Mouse (Mus musculus) MEL (cell line): ENCODE data around the gene Kidins220. TPM values are rescaled to one million over a fixed set of nuclear protein-coding genes. Genes with fewer than 3 reads are reported as not detected.

ENCODE experiments used
- DNase-seq: peaks from one replicate; pipeline ENCODE4 v3.0.0; 2011; ENCODE audit warnings: low read depth, low spot score
- H3K27ac ChIP-seq: 2 replicates; pipeline ENCODE4 v1.5.1; 2012; ENCODE audit warnings: low read depth, mild to moderate bottlenecking, control low read depth, low read length, moderate library complexity; ENCODE audit not compliant: control insufficient read depth
- H3K27me3 ChIP-seq, 2 experiments: fragments of 150-350 bp in 1 of 2; sonication (generic) in 1 of 2; 2 replicates each; pipeline ENCODE4 v1.6.1; 2012; ENCODE audit warnings: low read length in 2 of 2, mild to moderate bottlenecking in 2 of 2, improper control_type of control experiment in 1 of 2, moderate library complexity in 1 of 2; ENCODE audit not compliant: insufficient read depth in 2 of 2, control insufficient read depth in 1 of 2
- H3K36me3 ChIP-seq, 2 experiments: 2 replicates each; pipeline ENCODE4 v1.6.1; 2012 to 2014; ENCODE audit warnings: low read length in 2 of 2, improper control_type of control experiment in 1 of 2, inconsistent platforms in 1 of 2, mild to moderate bottlenecking in 1 of 2; ENCODE audit not compliant: insufficient read depth in 2 of 2, control insufficient read depth in 1 of 2
- H3K4me1 ChIP-seq, 2 experiments: fragments of 150-350 bp in 1 of 2; sonication (generic) in 1 of 2; 2 replicates each; pipeline ENCODE4 v1.6.1; 2012; ENCODE audit warnings: low read length in 2 of 2, improper control_type of control experiment in 1 of 2, mild to moderate bottlenecking in 1 of 2; ENCODE audit not compliant: insufficient read depth in 2 of 2, control insufficient read depth in 1 of 2
- H3K4me3 ChIP-seq, 2 experiments: fragments of 150-350 bp in 1 of 2; sonication (generic) in 1 of 2; 2 replicates each; pipeline ENCODE4 v1.5.1; 2012; ENCODE audit warnings: low read depth in 2 of 2, low read length in 2 of 2, mild to moderate bottlenecking in 2 of 2, moderate library complexity in 2 of 2, control low read depth in 1 of 2, improper control_type of control experiment in 1 of 2; ENCODE audit not compliant: control insufficient read depth in 1 of 2, insufficient read depth in 1 of 2
- H3K79me2 ChIP-seq: 2 replicates; pipeline ENCODE4 v1.6.1; 2012; ENCODE audit warnings: mild to moderate bottlenecking, low read length, moderate library complexity; ENCODE audit not compliant: control insufficient read depth, poor library complexity, insufficient read depth
- H3K9ac ChIP-seq: 2 replicates; pipeline ENCODE4 v1.6.1; 2012; ENCODE audit warnings: low read depth, mild to moderate bottlenecking, control low read depth, low read length, moderate library complexity; ENCODE audit not compliant: control insufficient read depth, poor library complexity, severe bottlenecking
- H3K9me3 ChIP-seq: fragments of 150-350 bp; sonication (generic); replicated peaks from 2 replicates; pipeline ENCODE4 v1.6.1; 2012; ENCODE audit warnings: mild to moderate bottlenecking, low read length, improper control_type of control experiment, moderate library complexity; ENCODE audit not compliant: insufficient read depth
- BHLHE40 ChIP-seq: IDR thresholded peaks from 2 replicates; pipeline ENCODE4 v1.6.1; 2012; ENCODE audit warnings: low read depth, mild to moderate bottlenecking, inconsistent platforms, low read length, improper control_type of control experiment, borderline replicate concordance
- E2F4 ChIP-seq: IDR thresholded peaks from 2 replicates; pipeline ENCODE4 v1.6.1; 2011; ENCODE audit warnings: low read depth, low read length, improper control_type of control experiment, borderline replicate concordance
- EP300 ChIP-seq, 2 experiments: IDR thresholded peaks; 2 replicates each; pipeline ENCODE4 v1.6.1; 2011; ENCODE audit warnings: improper control_type of control experiment in 2 of 2, low read length in 2 of 2, low read depth in 1 of 2, mild to moderate bottlenecking in 1 of 2
- ETS1 ChIP-seq: IDR thresholded peaks from 2 replicates; pipeline ENCODE4 v1.6.1; 2012; ENCODE audit warnings: low read depth, mild to moderate bottlenecking, inconsistent platforms, low read length, improper control_type of control experiment, moderate library complexity
- GABPA ChIP-seq: IDR thresholded peaks from 2 replicates; pipeline ENCODE4 v1.6.1; 2012; ENCODE audit warnings: low read depth, mild to moderate bottlenecking, inconsistent platforms, low read length, improper control_type of control experiment, moderate library complexity
- KAT2A ChIP-seq: conservative IDR thresholded peaks from 2 replicates; pipeline ENCODE4 v1.6.1; 2012; ENCODE audit warnings: low read depth, low read length, improper control_type of control experiment, inconsistent platforms
- MAX ChIP-seq: IDR thresholded peaks from 2 replicates; pipeline ENCODE4 v1.6.1; 2011; ENCODE audit warnings: low read length, improper control_type of control experiment
- MEF2A ChIP-seq: IDR thresholded peaks from 2 replicates; pipeline ENCODE4 v1.6.1; 2014; ENCODE audit warnings: low read depth, mild to moderate bottlenecking, inconsistent platforms, low read length, improper control_type of control experiment; ENCODE audit not compliant: poor library complexity, insufficient replicate concordance, severe bottlenecking; ENCODE audit errors: extremely low read depth
- MXI1 ChIP-seq: IDR thresholded peaks from 2 replicates; pipeline ENCODE4 v1.6.1; 2011; ENCODE audit warnings: mild to moderate bottlenecking, low read depth, low read length, improper control_type of control experiment
- MYB ChIP-seq: IDR thresholded peaks from 2 replicates; pipeline ENCODE4 v1.6.1; 2011; ENCODE audit warnings: mild to moderate bottlenecking, low read depth, low read length, improper control_type of control experiment
- MYC ChIP-seq: IDR thresholded peaks from 2 replicates; pipeline ENCODE4 v1.6.1; 2011; ENCODE audit warnings: low read depth, mild to moderate bottlenecking, low read length, improper control_type of control experiment, moderate library complexity
- POLR2AphosphoS2 ChIP-seq: IDR thresholded peaks from 2 replicates; pipeline ENCODE4 v1.6.1; 2011; ENCODE audit warnings: low read length, improper control_type of control experiment
- SIN3A ChIP-seq: IDR thresholded peaks from 2 replicates; pipeline ENCODE4 v1.6.1; 2012; ENCODE audit warnings: low read length, improper control_type of control experiment, inconsistent platforms
- SMC3 ChIP-seq: IDR thresholded peaks from 2 replicates; pipeline ENCODE4 v1.6.1; 2011; ENCODE audit warnings: low read depth, low read length, improper control_type of control experiment
- TAL1 ChIP-seq: IDR thresholded peaks from 2 replicates; pipeline ENCODE4 v1.6.1; 2012; ENCODE audit warnings: mild to moderate bottlenecking, inconsistent platforms, low read length, moderate library complexity, mixed read lengths
- USF2 ChIP-seq, 2 experiments: IDR thresholded peaks; 2 replicates each; pipeline ENCODE4 v1.6.1; 2011 to 2012; ENCODE audit warnings: improper control_type of control experiment in 2 of 2, low read length in 2 of 2, borderline replicate concordance in 1 of 2, inconsistent platforms in 1 of 2, low read depth in 1 of 2, mild to moderate bottlenecking in 1 of 2; ENCODE audit not compliant: insufficient read depth in 1 of 2
- ZC3H11A ChIP-seq: IDR thresholded peaks from 2 replicates; pipeline ENCODE4 v1.6.1; 2012; ENCODE audit warnings: low read depth, mild to moderate bottlenecking, inconsistent platforms, low read length, improper control_type of control experiment
- ZNF384 ChIP-seq: IDR thresholded peaks from 2 replicates; pipeline ENCODE4 v1.6.1; 2012; ENCODE audit warnings: low read depth, mild to moderate bottlenecking, inconsistent platforms, low read length, improper control_type of control experiment
- polyA plus RNA-seq, 2 experiments: library from polyadenylated mRNA; stranded (reverse) in 1 of 2; unstranded in 1 of 2; fragments of >175 nt in 1 of 2; fragments of >200 nt in 1 of 2; gene quantifications; 2 replicates each; pipeline versions ENCODE4 v1.2.1 to v1.2.4; 2012; ENCODE audit warnings: low replicate concordance in 2 of 2, low read depth in 1 of 2; ENCODE audit not compliant: insufficient read length in 2 of 2, insufficient read depth in 1 of 2, missing spikeins in 1 of 2
- total RNA-seq: library from RNA; depleted of rRNA; stranded (reverse); fragments of 300-350 nt; gene quantifications from 2 replicates; pipeline ENCODE4 v1.2.3, GENCODE M21; 2012

Kidins220 gene
- total and polyA plus RNA-seq, 3 experiments: 26.2 to 124 (median 29.2) TPM

DNA sequence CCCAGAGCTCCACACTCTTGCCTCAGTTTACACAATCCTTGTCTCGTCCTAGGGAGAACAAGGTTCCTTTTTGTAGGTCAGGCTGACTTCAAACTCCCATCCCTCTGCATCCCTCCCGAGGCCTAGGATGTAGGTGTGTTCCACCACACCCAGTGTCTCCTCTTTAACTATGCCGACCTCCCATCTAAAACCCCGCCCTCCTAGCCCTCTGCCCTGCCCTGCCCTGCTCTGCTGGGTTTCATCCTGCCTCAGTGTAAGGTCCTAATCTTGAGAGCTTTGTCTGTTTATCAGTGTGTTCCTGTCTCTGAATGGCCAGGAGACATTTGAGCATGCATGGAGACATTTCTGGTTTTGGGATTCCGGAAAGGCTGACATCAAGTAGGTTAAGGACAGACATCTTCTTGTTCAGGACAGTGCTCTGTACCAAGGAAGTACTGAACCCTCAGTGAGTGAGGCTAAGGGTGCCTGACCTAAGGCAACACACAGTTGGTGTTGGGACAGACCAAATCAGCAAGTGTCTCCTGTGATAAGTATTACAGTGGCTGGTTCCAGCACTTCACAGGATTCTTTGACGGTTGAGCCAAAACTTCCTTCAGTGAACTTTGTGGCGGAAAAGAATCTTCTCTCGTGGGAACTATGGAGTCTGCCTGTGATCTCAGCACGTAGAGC, 32.0 kb upstream of the Kidins220 start:
- Histone ChIP-seq H3K27me3 (no peaks in the 10 kb centered on the region), H3K4me1 (peaks cover 0 to 9% of the 10 kb centered on the region in 2 experiments; a peak in 2 of 4 replicates), H3K36me3 (peaks cover 0 to 3% of the 10 kb centered on the region in 2 experiments; a peak in 2 of 4 replicates), H3K9ac (no peak overlapping the region), H3K9me3 (no peaks in the 10 kb centered on the region), H3K27ac (no peak overlapping the region), H3K4me3 (no peak overlapping the region), H3K79me2 (no peaks in the 10 kb centered on the region)
- DNase-seq: no peak
- TF ChIP-seq E2F4 (no peak), BHLHE40 (no peak), POLR2AphosphoS2 (no peak), MXI1 (no peak), EP300 (IDR thresholded peaks at IDR 0.05; ENCODE audit: low read depth in 1 of 2, low read length in 2 of 2) (no peak), ETS1 (no peak)

DNA sequence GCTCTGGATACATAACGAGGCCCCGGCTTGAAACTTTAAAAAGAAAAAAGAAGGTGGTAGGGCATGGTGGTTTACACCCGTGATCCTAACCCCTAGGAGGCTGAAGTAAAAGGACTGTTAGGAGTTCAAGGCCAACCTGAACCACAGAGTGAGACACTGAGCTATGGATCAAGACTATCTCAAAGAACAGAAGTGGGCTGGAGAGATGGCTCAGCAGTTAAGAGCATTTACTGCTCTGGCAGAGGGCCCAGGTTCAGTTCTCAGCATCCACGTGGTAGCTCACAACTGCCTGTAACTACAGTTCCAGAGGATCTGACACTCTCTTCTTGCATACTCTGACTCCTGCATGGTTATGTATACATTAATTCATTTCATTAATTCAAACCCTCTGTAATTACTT, 31.3 kb upstream of the Kidins220 start:
- H3K27ac ChIP-seq: no peak overlapping the region
- TF ChIP-seq ZNF384 (no peak), SIN3A (no peak), TAL1 (no peak), POLR2AphosphoS2 (no peak), USF2 (IDR thresholded peaks at IDR 0.05; ENCODE audit: borderline replicate concordance in 1 of 2, insufficient read depth in 1 of 2, low read depth in 1 of 2, low read length in 2 of 2) (no peak), MAX (0 out of 2 replicates have a peak, but pooled peaks have one; percentile 13), MYC (0 out of 2 replicates have a peak, but pooled peaks have one; percentile 31), BHLHE40 (no peak)
- DNase-seq: peak; percentile 64
- peaks cover 0 to 5% of the 10 kb centered on the region in 2 experiments; a peak in 2 of 4 replicates for H3K4me1 ChIP-seq
- no peaks in the 10 kb centered on the region for H3K27me3 ChIP-seq
- H3K9me3 ChIP-seq: no peaks in the 10 kb centered on the region
- H3K79me2 ChIP-seq: no peaks in the 10 kb centered on the region
- H3K36me3 ChIP-seq: no peaks in the 10 kb centered on the region
- H3K4me3 ChIP-seq: no peak overlapping the region
- H3K9ac ChIP-seq: no peak overlapping the region

DNA sequence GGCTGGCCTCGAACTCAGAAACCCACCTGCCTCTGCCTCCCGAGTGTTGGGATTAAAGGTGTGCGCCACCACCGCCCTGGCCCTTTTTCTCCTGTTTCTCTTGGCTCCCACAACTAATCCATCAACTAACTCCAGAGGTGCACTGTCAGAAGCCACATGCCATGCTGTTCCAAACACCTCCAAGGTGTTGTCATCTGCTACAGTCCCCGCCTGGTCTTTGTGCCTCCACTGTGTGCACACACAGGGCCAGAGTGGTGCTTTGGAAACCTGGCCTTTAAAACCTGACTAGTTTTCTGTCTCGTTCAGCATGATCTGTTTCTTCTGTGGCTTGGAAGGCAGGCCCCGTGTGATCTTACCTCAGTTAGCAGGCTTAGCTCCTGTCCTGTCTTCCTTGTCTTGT, 30.1 kb upstream of the Kidins220 start:
- peaks cover 0 to 5% of the 10 kb centered on the region in 2 experiments; a peak in 2 of 4 replicates for H3K4me1 ChIP-seq
- no peaks in the 10 kb centered on the region for H3K27me3 ChIP-seq
- no peaks in the 10 kb centered on the region for H3K9me3 ChIP-seq
- TF ChIP-seq BHLHE40 (no peak), USF2 (IDR thresholded peaks at IDR 0.05; ENCODE audit: borderline replicate concordance in 1 of 2, insufficient read depth in 1 of 2, low read depth in 1 of 2, low read length in 2 of 2) (no peak), ZC3H11A (no peak), MYC (no peak), E2F4 (no peak), KAT2A (no peak), MXI1 (no peak), GABPA (no peak), SIN3A (no peak), MYB (no peak), SMC3 (no peak), MEF2A (no peak)
- TF ChIP-seq, all 39 proteins: peak for 0
- no peaks in the 10 kb centered on the region for H3K79me2 ChIP-seq
- H3K9ac ChIP-seq: no peak overlapping the region
- no peaks in the 10 kb centered on the region for H3K36me3 ChIP-seq
- no peak for DNase-seq
- H3K27ac ChIP-seq: no peak overlapping the region
- H3K4me3 ChIP-seq: no peak overlapping the region
